ENCODE assay signal across 11 mouse cellular contexts in genomic region chr5:74171768-74172167, GRCm38 (mm10). TPM values are rescaled to one million over a fixed set of nuclear protein-coding genes. Genes with fewer than 3 reads are reported as not detected.
DNase-seq lines count a peak whose midpoint lies in the region; ATAC-seq and TF ChIP-seq lines count a peak whose summit lies in the region.
"Had no signal": no experiment of that assay in that cellular context is flagged by ENCODE, and none has a peak within 500 bp of the region (broad histone marks: within the 10 kb centered on the region; RNA-seq: fewer than 3 reads in every experiment).

No protein-coding gene starts in this region.

- TF ChIP-seq CTCF in heart, adult 2 months (IDR thresholded peaks at IDR 0.05): no peak
- TF ChIP-seq CTCF in layer of hippocampus, adult 2 months (conservative IDR thresholded peaks at IDR 0.05): no peak

- peaks cover 9% of the 10 kb centered on the region for H3K4me1 ChIP-seq in heart, adult 2 months (ENCODE audit: control insufficient read depth, insufficient read depth, low read length)
- H3K4me1 ChIP-seq in intestine, embryonic 16.5 days (ENCODE audit: control insufficient read depth, insufficient read depth, low read length): peaks cover 28% of the 10 kb centered on the region
- H3K4me1 ChIP-seq in stomach, embryonic 16.5 days (ENCODE audit: control insufficient read depth, insufficient read depth, low read length): peaks cover 53% of the 10 kb centered on the region

- H3K36me3 ChIP-seq in heart, adult 2 months (ENCODE audit: control insufficient read depth, insufficient read depth, low read length): no peaks in the 10 kb centered on the region
- H3K36me3 ChIP-seq in intestine, embryonic 16.5 days (ENCODE audit: control insufficient read depth, insufficient read depth, low read length): no peaks in the 10 kb centered on the region
- H3K36me3 ChIP-seq in stomach, embryonic 16.5 days (ENCODE audit: control insufficient read depth, insufficient read depth, low read length): no peaks in the 10 kb centered on the region
- H3K36me3 ChIP-seq: forebrain, embryonic 15.5 days; midbrain, embryonic 13.5 days; neural tube, embryonic 13.5 days had no signal

- no peak overlapping the region for H3K4me3 ChIP-seq in heart, adult 2 months
- no peak overlapping the region for H3K4me3 ChIP-seq in intestine, embryonic 16.5 days (ENCODE audit: low read length)
- H3K4me3 ChIP-seq in stomach, embryonic 16.5 days (replicated peaks; ENCODE audit: low read length): no peak overlapping the region
- no peak overlapping the region for H3K4me3 ChIP-seq in layer of hippocampus, adult 2 months
- H3K4me3 ChIP-seq: forebrain, embryonic 15.5 days; midbrain, embryonic 13.5 days; neural tube, embryonic 13.5 days had no signal

- no peak overlapping the region for H3K4me2 ChIP-seq in intestine, embryonic 16.5 days (ENCODE audit: low read depth, low read length)
- no peak overlapping the region for H3K4me2 ChIP-seq in stomach, embryonic 16.5 days (ENCODE audit: low read depth, low read length)
- H3K4me2 ChIP-seq: forebrain, embryonic 15.5 days; midbrain, embryonic 13.5 days; neural tube, embryonic 13.5 days had no signal

- ATAC-seq in intestine, embryonic 16.5 days: peak; percentile 50; the same call in 1 of the 2 replicates
- no peak for ATAC-seq in stomach, embryonic 16.5 days (ENCODE audit: insufficient read depth, low FRiP score)
- ATAC-seq: forebrain, embryonic 15.5 days; midbrain, embryonic 13.5 days had no signal

- peak overlapping the region; percentile 57 for H3K27ac ChIP-seq in heart, adult 2 months
- no peak overlapping the region for H3K27ac ChIP-seq in intestine, embryonic 16.5 days (ENCODE audit: low read length)
- H3K27ac ChIP-seq in stomach, embryonic 16.5 days (ENCODE audit: low read length): peak overlapping the region; percentile 73; the same call in 1 of the 2 replicates
- no peak overlapping the region for H3K27ac ChIP-seq in layer of hippocampus, adult 2 months
- H3K27ac ChIP-seq: midbrain, embryonic 13.5 days; neural tube, embryonic 13.5 days had no signal

- intact Hi-C loops in heart, adult 2 months (cut with DNase I): loop anchor here (2.0 kb wide), 1 partner anchor 45 kb away; no protein-coding TSS in a partner anchor
- intact Hi-C loops in heart, postnatal 25 days (cut with DNase I): loop anchor here (2.0 kb wide), 1 partner anchor 23 kb away; the partner anchor contains the start of gene Rasl11b

- H3K9me3 ChIP-seq in intestine, embryonic 16.5 days (ENCODE audit: control insufficient read depth, low read length): no peaks in the 10 kb centered on the region
- no peaks in the 10 kb centered on the region for H3K9me3 ChIP-seq in stomach, embryonic 16.5 days (replicated peaks; ENCODE audit: control insufficient read depth, low read length)
- H3K9me3 ChIP-seq: forebrain, embryonic 15.5 days; midbrain, embryonic 13.5 days; neural tube, embryonic 13.5 days had no signal

- no peaks in the 10 kb centered on the region for H3K79me2 ChIP-seq in heart, adult 2 months (replicated peaks; ENCODE audit: control insufficient read depth, insufficient read depth, low read length)

- WGBS in heart, adult 2 months: 70% methylated on average over 9 of the region's 9 CpGs
- WGBS in intestine, embryonic 16.5 days: 67% methylated on average over 9 of the region's 9 CpGs
- 58% methylated on average over 9 of the region's 9 CpGs for WGBS in stomach, embryonic 16.5 days

- DNase-seq in heart, adult 2 months: no peak
- no peak for DNase-seq in heart, postnatal 25 days (ENCODE audit: low spot score)
- peak; percentile 19 for DNase-seq in kidney, adult 9 months
- DNase-seq in kidney, adult 18-20 months: no peak
- no peak for DNase-seq in c-Kit-positive CD71-positive TER-119-positive erythroid progenitor cells, embryonic 14.5 days (ENCODE audit: low spot score)
- DNase-seq in layer of hippocampus, adult 2 months (ENCODE audit: low spot score in 2 of 2): no peak

- H3K27me3 ChIP-seq in heart, adult 2 months (ENCODE audit: control insufficient read depth, insufficient read depth, low read length): no peaks in the 10 kb centered on the region
- H3K27me3 ChIP-seq in intestine, embryonic 16.5 days (replicated peaks; ENCODE audit: control insufficient read depth, insufficient read depth, low read length): no peaks in the 10 kb centered on the region
- H3K27me3 ChIP-seq in stomach, embryonic 16.5 days (ENCODE audit: control insufficient read depth, insufficient read depth, low read length): no peaks in the 10 kb centered on the region
- H3K27me3 ChIP-seq: forebrain, embryonic 15.5 days; neural tube, embryonic 13.5 days had no signal

- no peak for TF ChIP-seq EP300 in heart, adult 2 months (IDR thresholded peaks at IDR 0.05; ENCODE audit: insufficient read depth, low read depth, low read length)

- no peak for TF ChIP-seq POLR2A in heart, adult 2 months (IDR thresholded peaks at IDR 0.05; ENCODE audit: insufficient read depth, low read depth, low read length)

- H3K9ac ChIP-seq in heart, adult 2 months (ENCODE audit: low read depth, low read length): no peak overlapping the region
- no peak overlapping the region for H3K9ac ChIP-seq in intestine, embryonic 16.5 days (ENCODE audit: low read depth, low read length)
- no peak overlapping the region for H3K9ac ChIP-seq in stomach, embryonic 16.5 days (ENCODE audit: low read length)
- H3K9ac ChIP-seq: forebrain, embryonic 15.5 days; midbrain, embryonic 13.5 days; neural tube, embryonic 13.5 days had no signal

RNA-seq across cellular contexts. Expression of gene Rasl11b, which starts 23.3 kb away (rescaled TPM):
- 10 to 100 TPM; 27.8 to 28.9 TPM for total RNA-seq in heart, adult 2 months (2021)
- polyA plus RNA-seq in heart, adult 2 months (2012; rRNA removed): 31.3 and 44.4 TPM in 2 replicates
- total RNA-seq in heart, postnatal 25 days (2021): 10 to 100 TPM; 35.8 to 50.2 TPM
- 31.5 and 37.6 TPM in 2 replicates for polyA plus RNA-seq in intestine, embryonic 16.5 days (2015; fragmentation: Nextera tagmentation; extraction: Ambion mirVana)
- polyA plus RNA-seq in stomach, embryonic 16.5 days (2015; fragmentation: Nextera tagmentation; extraction: Ambion mirVana): 52.8 and 56.1 TPM in 2 replicates
- 10 to 100 TPM; 65.6 to 75.4 TPM for total RNA-seq in layer of hippocampus, adult 2 months (2021)

Comparison
In these comparisons a context has a peak if more than half of its experiments do, and no peak if none do; other contexts are left out.
1. H3K27ac ChIP-seq: peak in heart, adult 2 months (single experiment) and stomach, embryonic 16.5 days (single experiment); none in intestine, embryonic 16.5 days (single experiment) and layer of hippocampus, adult 2 months (single experiment).